Mouse (Mus musculus): ENCODE data around the gene Samd3.

Samd3 gene

DNA sequence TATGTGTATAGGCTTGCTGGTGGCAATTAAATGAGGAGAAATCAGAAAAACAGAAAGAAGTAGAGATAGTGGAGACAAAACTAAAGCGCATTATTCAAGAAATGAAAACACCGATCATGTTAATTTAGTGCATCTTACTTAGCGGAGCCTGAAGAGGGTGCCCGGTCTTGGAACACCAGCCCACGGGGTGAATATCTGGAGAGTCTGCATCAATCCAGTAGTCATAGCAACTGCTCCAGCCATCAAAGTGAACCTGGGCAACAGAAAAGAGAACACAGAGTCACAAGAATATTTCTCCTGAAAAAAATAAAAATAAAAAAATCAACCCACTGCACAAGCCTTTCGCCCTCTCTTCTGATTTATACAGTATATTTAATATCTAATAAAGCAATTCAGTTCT, 74.0 kb downstream of the Samd3 start:
- DNase-seq, result no peak

DNA sequence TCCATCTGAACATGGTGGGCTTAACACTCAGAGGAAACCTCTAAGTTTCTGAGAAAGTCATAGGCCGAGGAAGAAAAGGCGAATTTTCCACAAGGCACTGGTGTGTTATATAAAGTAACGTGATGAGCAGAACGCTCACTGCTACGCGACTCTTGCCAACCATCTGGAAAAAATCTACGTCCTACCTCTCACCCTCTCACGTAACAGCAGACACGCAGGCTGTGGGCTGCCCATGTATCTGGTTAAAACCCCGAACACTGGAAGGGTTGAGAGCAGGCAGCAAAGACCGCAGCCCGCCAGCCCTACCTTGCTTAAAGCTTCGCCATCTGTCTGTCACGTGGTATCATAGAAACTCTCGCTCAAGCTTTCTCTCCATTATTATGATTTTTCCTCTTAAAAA, 84.8 kb downstream of the Samd3 start:
- no peak for DNase-seq

DNA sequence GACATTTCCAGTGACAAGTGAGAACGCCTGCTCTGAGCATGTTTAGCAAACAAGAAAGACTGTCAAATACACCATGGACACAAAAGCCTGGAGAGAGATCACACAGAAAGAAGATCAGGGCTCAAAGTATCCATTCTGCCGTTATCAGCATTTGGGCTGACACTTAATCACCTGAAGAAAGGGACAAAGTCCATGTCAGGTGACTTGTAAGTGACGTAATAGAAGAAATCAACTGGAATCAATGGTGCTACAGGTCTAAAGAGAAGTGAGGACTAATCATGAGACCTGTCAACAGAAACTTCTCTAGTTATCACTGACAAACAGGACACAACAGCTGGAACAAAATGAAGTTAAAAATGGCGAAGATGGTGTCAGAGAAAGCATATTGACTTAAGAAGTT, 91.2 kb downstream of the Samd3 start:
- DNase-seq, result no peak
